In the genomic region with DNA sequence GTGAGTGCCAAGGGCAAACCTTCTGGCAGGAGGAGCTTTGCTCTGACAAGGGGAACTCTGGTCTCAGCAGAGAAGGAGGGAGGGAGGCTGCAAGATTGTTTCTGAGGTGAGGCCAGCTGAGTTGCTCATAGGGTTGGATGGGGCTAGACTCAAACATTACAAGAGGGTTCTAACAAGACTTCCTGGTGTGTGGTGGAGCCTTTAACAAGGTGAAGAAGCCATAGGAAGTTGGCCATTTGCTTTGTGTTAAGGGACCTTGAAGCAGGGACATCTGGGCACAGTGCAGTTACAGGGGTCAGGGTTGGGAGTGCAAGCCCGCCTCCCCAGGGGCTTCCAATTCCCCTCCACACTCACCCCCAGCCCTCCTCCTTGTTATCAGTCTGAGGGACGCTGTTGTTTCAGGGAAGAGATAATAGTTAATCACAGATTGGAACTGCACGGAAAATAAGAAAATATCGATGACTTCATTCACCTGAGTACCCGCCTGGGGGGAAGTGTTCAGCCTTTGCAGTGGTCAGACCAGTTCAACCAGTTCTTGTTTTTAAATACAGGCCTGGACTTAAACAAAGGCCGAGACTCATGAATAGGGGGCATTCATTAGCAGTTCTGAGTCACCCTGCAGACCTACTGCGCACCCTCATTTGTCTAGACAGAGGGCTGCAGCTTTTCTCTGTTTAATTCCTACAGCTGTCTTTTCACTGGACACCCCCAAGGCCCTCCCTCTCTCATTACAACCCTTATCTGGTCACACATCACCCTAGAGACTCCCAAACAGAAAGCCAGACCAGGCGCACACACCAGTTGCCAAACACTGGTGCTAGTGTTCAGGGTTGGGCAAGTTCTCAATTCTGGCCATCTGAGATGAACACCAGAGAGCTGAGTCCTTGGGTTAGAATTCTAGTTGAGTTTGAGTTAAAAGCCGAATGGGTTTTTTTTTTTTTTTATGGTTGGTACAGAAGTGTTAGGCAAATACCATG, we compare ENCODE assay signal across 10 mouse cellular contexts.
DNase-seq lines count a peak whose midpoint lies in the region; ATAC-seq and TF ChIP-seq lines count a peak whose summit lies in the region.
"Had no signal": no experiment of that assay in that cellular context is flagged by ENCODE, and none has a peak within 500 bp of the region (broad histone marks: within the 10 kb centered on the region; RNA-seq: fewer than 3 reads in every experiment).

No protein-coding gene starts in this region.

- no peak for DNase-seq in heart, postnatal 0 days (ENCODE audit: low spot score)
- no peak for DNase-seq in heart, postnatal 4 days
- DNase-seq in MN1 (ENCODE audit: low spot score), result peak; percentile 55
- peak; percentile 68 for DNase-seq in kidney, adult 2 months
- DNase-seq in testis, postnatal 10 days (ENCODE audit: low spot score), result no peak
- no peak for DNase-seq in frontal cortex, postnatal 10 days (ENCODE audit: low spot score in 2 of 2)
- no peak for DNase-seq in layer of hippocampus, postnatal 10 days (ENCODE audit: low spot score in 2 of 2)
- DNase-seq: liver, embryonic 13.5 days had no signal

- H3K27ac ChIP-seq in heart, postnatal 0 days (ENCODE audit: low read depth), result no peak overlapping the region
- H3K27ac ChIP-seq in kidney, adult 2 months (ENCODE audit: insufficient read depth, low read depth, low read length), result peak overlapping the region; percentile 32; the same call in 1 of the 2 replicates
- peak overlapping the region; percentile 62 for H3K27ac ChIP-seq in lung, embryonic 16.5 days (ENCODE audit: low read length)
- H3K27ac ChIP-seq: forebrain, embryonic 12.5 days; liver, embryonic 13.5 days had no signal

- H3K4me2 ChIP-seq in heart, postnatal 0 days (ENCODE audit: low read depth, low read length), result no peak overlapping the region
- peak overlapping the region; percentile 16; the same call in 1 of the 2 replicates for H3K4me2 ChIP-seq in lung, embryonic 16.5 days (ENCODE audit: low read depth, low read length)
- H3K4me2 ChIP-seq: forebrain, embryonic 12.5 days; liver, embryonic 13.5 days had no signal

- TF ChIP-seq CTCF in heart, postnatal 0 days (IDR thresholded peaks at IDR 0.05; ENCODE audit: low read depth), result no peak
- TF ChIP-seq CTCF in kidney, adult 2 months (conservative IDR thresholded peaks at IDR 0.05; ENCODE audit: insufficient read depth, insufficient read length, low read depth, low read length), result no peak

- TF ChIP-seq POLR2A in kidney, adult 2 months (IDR thresholded peaks at IDR 0.05; ENCODE audit: low read depth, low read length), result no peak

- 0 out of 2 replicates have a peak, but pooled peaks have one; percentile 17 for ATAC-seq in heart, postnatal 0 days (ENCODE audit: insufficient read depth, low read depth)
- ATAC-seq in lung, embryonic 16.5 days (ENCODE audit: low read depth), result peak; percentile 89

- no peak overlapping the region for H3K9ac ChIP-seq in heart, postnatal 0 days (replicated peaks; ENCODE audit: low read depth, low read length)
- no peak overlapping the region for H3K9ac ChIP-seq in lung, embryonic 16.5 days (ENCODE audit: low read length)
- H3K9ac ChIP-seq: forebrain, embryonic 12.5 days; liver, embryonic 13.5 days had no signal

- H3K4me1 ChIP-seq in heart, postnatal 0 days (ENCODE audit: control insufficient read depth, insufficient read depth), result no peaks in the 10 kb centered on the region
- H3K4me1 ChIP-seq in kidney, adult 2 months (ENCODE audit: control insufficient read depth, insufficient read depth, low read length), result no peaks in the 10 kb centered on the region; the same call in 1 of the 2 replicates
- peaks cover 3% of the 10 kb centered on the region; the same call in 1 of the 2 replicates for H3K4me1 ChIP-seq in lung, embryonic 16.5 days (replicated peaks; ENCODE audit: control insufficient read depth, insufficient read depth, low read length)

- TF ChIP-seq EP300 in heart, postnatal 0 days (IDR thresholded peaks at IDR 0.05; ENCODE audit: low read depth), result no peak

- H3K27me3 ChIP-seq in heart, postnatal 0 days (ENCODE audit: control insufficient read depth, insufficient read depth, low read length), result no peaks in the 10 kb centered on the region
- no peaks in the 10 kb centered on the region for H3K27me3 ChIP-seq in kidney, adult 2 months (replicated peaks; ENCODE audit: control insufficient read depth, insufficient read depth, low read length)
- H3K27me3 ChIP-seq in lung, embryonic 16.5 days (ENCODE audit: control insufficient read depth, insufficient read depth, low read depth, low read length), result no peaks in the 10 kb centered on the region
- H3K27me3 ChIP-seq: forebrain, embryonic 12.5 days; liver, embryonic 13.5 days had no signal

- H3K9me3 ChIP-seq in heart, postnatal 0 days (replicated peaks; ENCODE audit: control insufficient read depth, low read length), result no peaks in the 10 kb centered on the region
- no peaks in the 10 kb centered on the region for H3K9me3 ChIP-seq in lung, embryonic 16.5 days (ENCODE audit: control insufficient read depth, low read length)
- H3K9me3 ChIP-seq: forebrain, embryonic 12.5 days; liver, embryonic 13.5 days had no signal

- no peak overlapping the region for H3K4me3 ChIP-seq in heart, postnatal 0 days (ENCODE audit: low read depth, low read length)
- H3K4me3 ChIP-seq in kidney, adult 2 months (ENCODE audit: insufficient read depth, low read depth, low read length), result no peak overlapping the region
- no peak overlapping the region for H3K4me3 ChIP-seq in lung, embryonic 16.5 days (ENCODE audit: low read length)
- H3K4me3 ChIP-seq: forebrain, embryonic 12.5 days; liver, embryonic 13.5 days had no signal

- no peaks in the 10 kb centered on the region for H3K36me3 ChIP-seq in heart, postnatal 0 days (replicated peaks; ENCODE audit: control insufficient read depth, insufficient read depth, low read length)
- no peaks in the 10 kb centered on the region for H3K36me3 ChIP-seq in kidney, adult 2 months (ENCODE audit: control insufficient read depth, insufficient read depth, low read length)
- no peaks in the 10 kb centered on the region for H3K36me3 ChIP-seq in lung, embryonic 16.5 days (ENCODE audit: control insufficient read depth, insufficient read depth, low read length)
- H3K36me3 ChIP-seq: forebrain, embryonic 12.5 days; liver, embryonic 13.5 days had no signal

- 61% methylated on average over 9 of the region's 9 CpGs for WGBS in heart, postnatal 0 days
- WGBS in kidney, adult 2 months, result 60% methylated on average over 9 of the region's 9 CpGs
- WGBS in lung, embryonic 16.5 days, result 31% methylated on average over 9 of the region's 9 CpGs

Comparison
In these comparisons a context has a peak if more than half of its experiments do, and no peak if none do; other contexts are left out.
1. DNase-seq: peak in MN1 (single experiment) and kidney, adult 2 months (single experiment); none in heart, postnatal 0 days (single experiment), heart, postnatal 4 days (single experiment), testis, postnatal 10 days (single experiment), frontal cortex, postnatal 10 days (0 of 2) and layer of hippocampus, postnatal 10 days (0 of 2).